Mouse (Mus musculus) adrenal gland, adult (tissue): ENCODE data around the gene Cts7.

Source experiments
- DNase-seq, 2 experiments: peaks; one replicate each; pipeline ENCODE4 v3.0.0; 2022 to 2023; ENCODE audit warnings: low spot score in 1 of 2; ENCODE audit not compliant: inconsistent age in 2 of 2

Gene Cts7

GRCm38 (mm10) chr13:61358097-61358496 is at the start of gene Cts7:
Cts7 (minus strand) TSS chr13:61358197.
- DNase-seq = no peak
